Mouse (Mus musculus): ENCODE data around the gene Fkbp10.
A peak's percentile ranks its signal among the peaks of the same experiment; 100 is the strongest.

The Fkbp10 gene

GRCm38 (mm10) chr11:100389931-100390445 lies 25.5 kb upstream of the Fkbp10 start:
- no peak for TF ChIP-seq NANOG (IDR thresholded peaks at IDR 0.05; ENCODE audit: borderline replicate concordance, low read length)
- TF ChIP-seq POU5F1 (IDR thresholded peaks at IDR 0.05; ENCODE audit: borderline replicate concordance, low read length), result no peak
- no peak for TF ChIP-seq CTCF (conservative IDR thresholded peaks at IDR 0.05; ENCODE audit: low read length)
- Histone ChIP-seq H3K27me3 (ENCODE audit: insufficient read depth, low read length) (no peaks in the 10 kb centered on the region), H3K4me3 (replicated peaks; ENCODE audit: low read length) (peak overlapping the region; percentile 70), H3K36me3 (ENCODE audit: insufficient read depth, low read length) (peaks cover 49% of the 10 kb centered on the region), H3K4me1 (replicated peaks; ENCODE audit: low read depth, low read length) (peaks cover 99% of the 10 kb centered on the region), H3K9me3 (ENCODE audit: low read length) (no peaks in the 10 kb centered on the region)

- Histone ChIP-seq H3K9me3 (ENCODE audit: low read length) (no peaks in the 10 kb centered on the region), H3K36me3 (ENCODE audit: insufficient read depth, low read length) (peaks cover 38% of the 10 kb centered on the region), H3K27me3 (ENCODE audit: insufficient read depth, low read length) (no peaks in the 10 kb centered on the region), H3K4me3 (replicated peaks; ENCODE audit: low read length) (peak overlapping the region; percentile 70), H3K4me1 (replicated peaks; ENCODE audit: low read depth, low read length) (peaks cover 99% of the 10 kb centered on the region)
- no peak for TF ChIP-seq POU5F1 (IDR thresholded peaks at IDR 0.05; ENCODE audit: borderline replicate concordance, low read length)
- TF ChIP-seq NANOG (IDR thresholded peaks at IDR 0.05; ENCODE audit: borderline replicate concordance, low read length), result no peak
These were observed 24.2 kb upstream of the Fkbp10 start for GRCm38 (mm10) chr11:100391081-100391883.

GRCm38 (mm10) chr11:100391884-100392345 lies 23.6 kb upstream of the Fkbp10 start:
- TF ChIP-seq CTCF (conservative IDR thresholded peaks at IDR 0.05; ENCODE audit: low read length) (no peak), NANOG (IDR thresholded peaks at IDR 0.05; ENCODE audit: borderline replicate concordance, low read length) (peak; percentile 44; the same call in 1 of the 2 replicates)
- peaks cover 38% of the 10 kb centered on the region for H3K36me3 ChIP-seq (ENCODE audit: insufficient read depth, low read length)
- H3K9me3 ChIP-seq (ENCODE audit: low read length), result no peaks in the 10 kb centered on the region
- no peaks in the 10 kb centered on the region for H3K27me3 ChIP-seq (ENCODE audit: insufficient read depth, low read length)
- H3K4me1 ChIP-seq (replicated peaks; ENCODE audit: low read depth, low read length), result peaks cover 99% of the 10 kb centered on the region
- H3K4me3 ChIP-seq (replicated peaks; ENCODE audit: low read length), result peak overlapping the region; percentile 70

GRCm38 (mm10) chr11:100392958-100393357 lies 22.5 kb upstream of the Fkbp10 start:
- H3K4me3 ChIP-seq (replicated peaks; ENCODE audit: low read length), result peak overlapping the region; percentile 70
- H3K4me1 ChIP-seq (replicated peaks; ENCODE audit: low read depth, low read length), result peaks cover 91% of the 10 kb centered on the region
- peaks cover 38% of the 10 kb centered on the region for H3K36me3 ChIP-seq (ENCODE audit: insufficient read depth, low read length)
- H3K9me3 ChIP-seq (ENCODE audit: low read length), result no peaks in the 10 kb centered on the region
- H3K27me3 ChIP-seq (ENCODE audit: insufficient read depth, low read length), result no peaks in the 10 kb centered on the region
- TF ChIP-seq POU5F1 (IDR thresholded peaks at IDR 0.05; ENCODE audit: borderline replicate concordance, low read length) (no peak), CTCF (conservative IDR thresholded peaks at IDR 0.05; ENCODE audit: low read length) (no peak), NANOG (IDR thresholded peaks at IDR 0.05; ENCODE audit: borderline replicate concordance, low read length) (no peak)

- Histone ChIP-seq H3K27me3 (ENCODE audit: insufficient read depth, low read length) (no peaks in the 10 kb centered on the region), H3K36me3 (ENCODE audit: insufficient read depth, low read length) (peaks cover 34% of the 10 kb centered on the region), H3K4me1 (replicated peaks; ENCODE audit: low read depth, low read length) (peaks cover 91% of the 10 kb centered on the region), H3K9me3 (ENCODE audit: low read length) (no peaks in the 10 kb centered on the region), H3K4me3 (replicated peaks; ENCODE audit: low read length) (peak overlapping the region; percentile 70)
- TF ChIP-seq CTCF (conservative IDR thresholded peaks at IDR 0.05; ENCODE audit: low read length), result no peak
These were observed 21.8 kb upstream of the Fkbp10 start for GRCm38 (mm10) chr11:100393733-100394132.

- Histone ChIP-seq H3K27me3 (ENCODE audit: insufficient read depth, low read length) (no peaks in the 10 kb centered on the region), H3K4me3 (replicated peaks; ENCODE audit: low read length) (peak overlapping the region; percentile 91), H3K36me3 (ENCODE audit: insufficient read depth, low read length) (peaks cover 32% of the 10 kb centered on the region), H3K9me3 (ENCODE audit: low read length) (no peaks in the 10 kb centered on the region), H3K4me1 (replicated peaks; ENCODE audit: low read depth, low read length) (peaks cover 91% of the 10 kb centered on the region)
- TF ChIP-seq CTCF (conservative IDR thresholded peaks at IDR 0.05; ENCODE audit: low read length) (no peak), NANOG (IDR thresholded peaks at IDR 0.05; ENCODE audit: borderline replicate concordance, low read length) (no peak), POU5F1 (IDR thresholded peaks at IDR 0.05; ENCODE audit: borderline replicate concordance, low read length) (no peak)
These were observed 21.0 kb upstream of the Fkbp10 start for GRCm38 (mm10) chr11:100394353-100395074.

GRCm38 (mm10) chr11:100395200-100395599 lies 20.3 kb upstream of the Fkbp10 start:
- no peak for TF ChIP-seq POU5F1 (IDR thresholded peaks at IDR 0.05; ENCODE audit: borderline replicate concordance, low read length)
- TF ChIP-seq CTCF (conservative IDR thresholded peaks at IDR 0.05; ENCODE audit: low read length), result no peak
- no peak for TF ChIP-seq NANOG (IDR thresholded peaks at IDR 0.05; ENCODE audit: borderline replicate concordance, low read length)
- Histone ChIP-seq H3K9me3 (ENCODE audit: low read length) (no peaks in the 10 kb centered on the region), H3K36me3 (ENCODE audit: insufficient read depth, low read length) (peaks cover 32% of the 10 kb centered on the region), H3K4me1 (replicated peaks; ENCODE audit: low read depth, low read length) (peaks cover 91% of the 10 kb centered on the region), H3K4me3 (replicated peaks; ENCODE audit: low read length) (peak overlapping the region; percentile 91), H3K27me3 (ENCODE audit: insufficient read depth, low read length) (no peaks in the 10 kb centered on the region)

- Histone ChIP-seq H3K9me3 (ENCODE audit: low read length) (no peaks in the 10 kb centered on the region), H3K4me3 (replicated peaks; ENCODE audit: low read length) (peak overlapping the region; percentile 91), H3K4me1 (replicated peaks; ENCODE audit: low read depth, low read length) (peaks cover 91% of the 10 kb centered on the region), H3K36me3 (ENCODE audit: insufficient read depth, low read length) (peaks cover 29% of the 10 kb centered on the region), H3K27me3 (ENCODE audit: insufficient read depth, low read length) (no peaks in the 10 kb centered on the region)
- TF ChIP-seq NANOG (IDR thresholded peaks at IDR 0.05; ENCODE audit: borderline replicate concordance, low read length) (no peak), POU5F1 (IDR thresholded peaks at IDR 0.05; ENCODE audit: borderline replicate concordance, low read length) (no peak), CTCF (conservative IDR thresholded peaks at IDR 0.05; ENCODE audit: low read length) (no peak)
These were observed 19.5 kb upstream of the Fkbp10 start for GRCm38 (mm10) chr11:100395861-100396631.
